Mouse (Mus musculus): ENCODE data around the gene Prune2.

GRCm38 (mm10) chr19:16959551-16959950, 3.6 kb downstream of the Prune2 start:
- TF ChIP-seq POLR2AphosphoS2 (IDR thresholded peaks at IDR 0.05; ENCODE audit: insufficient read length, low read depth) (peak; percentile 17), POLR2A (IDR thresholded peaks at IDR 0.05; ENCODE audit: insufficient read length, low read depth) (peak; percentile 52), USF1 (IDR thresholded peaks at IDR 0.05; ENCODE audit: low read depth) (no peak), TCF12 (IDR thresholded peaks at IDR 0.05; ENCODE audit: insufficient read depth, poor library complexity, severe bottlenecking) (peak; percentile 98), MAX (IDR thresholded peaks at IDR 0.05; ENCODE audit: low read depth) (peak; percentile 31), MYOG (IDR thresholded peaks at IDR 0.05; ENCODE audit: control insufficient read depth in 1 of 3, insufficient read depth in 1 of 3, insufficient read length in 2 of 3, low read depth in 2 of 3) (peak; percentile 94 to 97 (median 96)), E2F4 (IDR thresholded peaks at IDR 0.05; ENCODE audit: insufficient read depth) (no peak), SRF (IDR thresholded peaks at IDR 0.05; ENCODE audit: control insufficient read depth, insufficient read length, low read depth) (peak; percentile 68), CEBPB (IDR thresholded peaks at IDR 0.05; ENCODE audit: insufficient read depth, poor library complexity, severe bottlenecking) (peak; percentile 94), MYOD1 (IDR thresholded peaks at IDR 0.05; ENCODE audit: control insufficient read depth in 1 of 3, insufficient read length in 2 of 3, low read depth in 2 of 3) (peak; percentile 50 to 98 (median 95))

Measured in myocyte (in vitro differentiated cells).